Mouse (Mus musculus): Measurements from ENCODE around the gene Scg3.
"Not testable (repeated sequence)": the region's sequence is repeated elsewhere in the genome, so short reads cannot be mapped to it uniquely, and the experiment has no call there.

The Scg3 gene

GRCm38 (mm10) chr9:75625556-75626307, 58.1 kb downstream of the Scg3 start, which contains the start of gene Lysmd2:
TSS of gene Lysmd2 (plus strand) at chr9:75625741.
- DNase-seq (ENCODE audit: extremely low spot score, low spot score) = peak; percentile 83

GRCm38 (mm10) chr9:75624983-75625555, 58.8 kb downstream of the Scg3 start:
- no peak for DNase-seq (ENCODE audit: extremely low spot score, low spot score)

GRCm38 (mm10) chr9:75621428-75621827, 62.4 kb downstream of the Scg3 start:
- DNase-seq (ENCODE audit: extremely low spot score, low spot score) = no peak

DNA sequence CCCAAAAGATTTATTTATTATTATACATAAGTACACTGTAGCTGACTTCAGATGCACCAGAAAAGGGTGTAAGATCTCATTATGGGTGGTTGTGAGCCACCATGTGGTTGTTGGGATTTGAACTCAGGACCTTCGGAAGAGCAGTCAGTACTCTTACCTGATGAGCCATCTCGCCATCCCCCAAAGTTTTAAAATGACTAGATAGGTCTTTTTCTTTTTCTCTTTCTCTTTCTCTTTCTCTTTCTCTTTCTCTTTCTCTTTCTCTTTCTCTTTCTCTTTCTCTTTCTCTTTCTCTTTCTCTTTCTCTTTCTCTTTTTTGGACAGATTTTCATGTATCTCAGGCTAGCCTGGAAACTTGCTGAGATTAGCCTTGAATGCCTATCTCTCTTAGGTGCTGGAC, 64.1 kb downstream of the Scg3 start:
- DNase-seq (ENCODE audit: extremely low spot score, low spot score) = not testable (repeated sequence)

- no peak for DNase-seq (ENCODE audit: extremely low spot score, low spot score)
Observed at GRCm38 (mm10) chr9:75618836-75619400, 64.9 kb downstream of the Scg3 start.

GRCm38 (mm10) chr9:75616560-75616959, 67.3 kb downstream of the Scg3 start:
- DNase-seq (ENCODE audit: extremely low spot score, low spot score) = no peak

GRCm38 (mm10) chr9:75610571-75611493, 73.0 kb downstream of the Scg3 start, which contains the start of gene Tmod2:
TSS of gene Tmod2 (minus strand) at chr9:75611325.
- DNase-seq (ENCODE audit: extremely low spot score, low spot score) = peak; percentile 84

- DNase-seq (ENCODE audit: extremely low spot score, low spot score) = no peak
Observed at GRCm38 (mm10) chr9:75609965-75610364, 73.9 kb downstream of the Scg3 start.

GRCm38 (mm10) chr9:75609505-75609904, 74.4 kb downstream of the Scg3 start:
- no peak for DNase-seq (ENCODE audit: extremely low spot score, low spot score)

DNA sequence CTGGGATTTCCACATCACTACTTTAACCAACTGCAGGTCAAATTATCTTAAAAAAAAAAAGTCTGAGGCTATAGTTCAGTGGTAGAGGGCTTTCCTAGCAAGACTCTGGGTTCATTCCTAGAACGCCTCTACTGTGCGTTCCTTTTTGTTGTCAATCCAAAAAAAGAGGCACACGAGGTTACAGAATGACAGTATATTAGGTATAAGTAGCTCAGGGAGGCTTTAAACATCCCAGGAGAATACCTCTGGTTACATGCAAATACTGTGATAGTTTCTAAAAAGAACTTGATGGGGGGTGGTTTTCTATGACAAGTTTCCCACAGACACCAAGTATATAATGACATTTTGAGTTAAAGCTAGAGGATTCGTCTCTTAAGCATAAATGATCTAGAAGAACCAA, 76.4 kb downstream of the Scg3 start:
- DNase-seq (ENCODE audit: extremely low spot score, low spot score) = no peak

DNA sequence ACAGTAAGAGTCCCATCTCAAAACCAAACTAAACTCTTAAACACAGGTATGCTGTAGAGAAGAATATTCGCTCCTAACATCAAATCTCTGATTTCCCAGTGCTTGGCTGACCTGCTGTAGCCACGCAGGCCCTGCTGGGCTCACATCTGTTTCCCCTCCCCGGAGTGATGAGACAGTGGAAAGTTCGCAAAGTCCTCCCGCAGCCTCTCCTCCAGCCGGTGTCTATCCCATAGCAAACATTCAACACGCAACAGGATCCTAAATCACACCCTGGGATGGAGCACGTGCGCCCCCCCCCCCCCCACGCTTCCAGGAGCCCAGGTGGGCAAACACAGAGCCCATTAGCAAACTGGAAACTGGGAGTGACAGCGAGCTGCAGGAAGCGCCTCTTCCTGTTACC, 82.3 kb downstream of the Scg3 start:
- no peak for DNase-seq (ENCODE audit: extremely low spot score, low spot score)

GRCm38 (mm10) chr9:75600166-75600934, 83.5 kb downstream of the Scg3 start:
- DNase-seq (ENCODE audit: extremely low spot score, low spot score) = no peak

DNA sequence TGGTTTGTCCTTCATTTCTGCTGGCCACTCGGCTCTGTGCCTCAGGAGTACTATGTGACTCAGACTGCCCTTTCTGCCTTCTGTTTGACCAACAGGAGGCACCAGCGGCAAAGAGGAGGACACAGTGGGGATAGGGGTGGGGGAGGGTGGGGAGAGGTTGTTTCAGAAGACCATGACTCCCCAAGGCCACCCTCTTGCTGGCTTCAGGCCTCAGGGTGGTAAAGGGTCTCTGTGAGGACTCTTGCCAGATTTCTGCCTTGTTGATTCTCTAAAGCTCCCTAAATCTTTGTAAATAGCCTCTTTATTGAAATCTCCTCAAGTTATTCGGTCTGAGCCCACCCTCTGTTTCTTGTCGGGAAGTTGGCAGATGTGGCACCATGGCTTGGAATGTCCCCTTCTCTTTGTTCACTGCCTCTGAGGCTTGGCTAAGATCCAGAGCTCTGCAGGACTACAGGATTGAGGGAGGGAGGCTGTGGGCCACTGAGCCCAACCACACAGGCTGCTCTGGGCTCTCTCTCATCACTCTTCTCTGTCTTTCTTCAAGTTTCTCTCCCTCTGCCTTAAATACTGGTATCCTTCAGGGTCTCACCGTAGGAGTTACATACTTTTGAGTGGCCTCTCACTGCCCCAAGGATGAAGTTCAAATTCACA, 84.5 kb downstream of the Scg3 start:
- DNase-seq (ENCODE audit: extremely low spot score, low spot score) = no peak

GRCm38 (mm10) chr9:75597596-75597995, 86.3 kb downstream of the Scg3 start:
- DNase-seq (ENCODE audit: extremely low spot score, low spot score) = no peak

- no peak for DNase-seq (ENCODE audit: extremely low spot score, low spot score)
Observed at GRCm38 (mm10) chr9:75597036-75597435, 86.8 kb downstream of the Scg3 start.

GRCm38 (mm10) chr9:75593481-75593880, 90.4 kb downstream of the Scg3 start:
- DNase-seq (ENCODE audit: extremely low spot score, low spot score) = no peak
